Mouse (Mus musculus) embryonic facial prominence, embryonic 14.5 days (tissue): ENCODE measurements around the gene Dock9. TPM values are rescaled to one million over a fixed set of nuclear protein-coding genes. Genes with fewer than 3 reads are reported as not detected.

Source experiments
- ATAC-seq: fragments of 200-750 bp; cut with Nextera tagmentation; 2 replicates; pipeline ENCODE4 v1.8.0; 2017; ENCODE audit warnings: low read depth, moderate number of reproducible peaks, moderate TSS enrichment
- DNase-seq: peaks from one replicate; pipeline ENCODE4 v3.0.0-alpha.2; 2015; ENCODE audit warnings: low spot score
- H3K27ac ChIP-seq: fragments of 300-500 bp; sonication (generic); replicated peaks from 2 replicates; pipeline ENCODE4 v1.5.1; 2014; ENCODE audit warnings: low read depth, mild to moderate bottlenecking, low read length, moderate library complexity
- H3K27me3 ChIP-seq: fragments of 300-500 bp; sonication (generic); replicated peaks from 2 replicates; pipeline ENCODE4 v1.6.1; 2014; ENCODE audit warnings: low read length; ENCODE audit not compliant: control insufficient read depth, insufficient read depth
- H3K36me3 ChIP-seq: fragments of 300-500 bp; sonication (generic); 2 replicates; pipeline ENCODE4 v1.6.1; 2014; ENCODE audit warnings: low read length, mixed read lengths; ENCODE audit not compliant: control insufficient read depth, insufficient read depth
- H3K4me1 ChIP-seq: fragments of 300-500 bp; sonication (generic); 2 replicates; pipeline ENCODE4 v1.6.1; 2014; ENCODE audit warnings: antibody characterized with exemption, low read length; ENCODE audit not compliant: control insufficient read depth, insufficient read depth
- H3K4me2 ChIP-seq: fragments of 300-500 bp; sonication (generic); 2 replicates; pipeline ENCODE4 v1.6.1; 2014; ENCODE audit warnings: low read depth, mild to moderate bottlenecking, low read length, moderate library complexity, mixed read lengths
- H3K4me3 ChIP-seq: fragments of 300-500 bp; sonication (generic); 2 replicates; pipeline ENCODE4 v1.5.1; 2014; ENCODE audit warnings: low read depth, mild to moderate bottlenecking, low read length
- H3K9ac ChIP-seq: fragments of 300-500 bp; sonication (generic); 2 replicates; pipeline ENCODE4 v1.6.1; 2014; ENCODE audit warnings: low read depth, mild to moderate bottlenecking, low read length, moderate library complexity, mixed read lengths
- H3K9me3 ChIP-seq: fragments of 300-500 bp; sonication (generic); 2 replicates; pipeline ENCODE4 v1.6.1; 2016; ENCODE audit warnings: low read length; ENCODE audit not compliant: control insufficient read depth
- WGBS: fragments of 180-500 bp; shearing (Covaris S2); extraction: QIAGEN DNeasy Blood & Tissue Kit; methylation state at CpG from one replicate; pipeline ENCODE4 v1.1.7; 2014; 5-methylcytosine and 5-hydroxymethylcytosine counted together
- polyA plus RNA-seq: library from polyadenylated mRNA; unstranded; fragments of >200 nt; fragmentation: Nextera tagmentation; extraction: Ambion mirVana; gene quantifications from 2 replicates; pipeline ENCODE4 v1.2.1, GENCODE M21; 2014

The Dock9 gene
- polyA plus RNA-seq, 1 experiment from 2014 or later = 14.0 TPM

- Histone ChIP-seq H3K4me1 (no peaks in the 10 kb centered on the region), H3K4me2 (no peak overlapping the region), H3K27ac (no peak overlapping the region), H3K9ac (no peak overlapping the region), H3K4me3 (no peak overlapping the region), H3K27me3 (no peaks in the 10 kb centered on the region), H3K36me3 (no peaks in the 10 kb centered on the region), H3K9me3 (no peaks in the 10 kb centered on the region)
- DNase-seq (no peak), ATAC-seq (no peak)
- 88% methylated on average over 6 of the region's 6 CpGs for WGBS
Observed at GRCm38 (mm10) chr14:121788451-121788850, 9.2 kb downstream of the Dock9 start.

GRCm38 (mm10) chr14:121787430-121787829, 10.2 kb downstream of the Dock9 start:
- no peaks in the 10 kb centered on the region for H3K4me1 ChIP-seq
- ATAC-seq = no peak
- H3K4me3 ChIP-seq = no peak overlapping the region
- H3K4me2 ChIP-seq = no peak overlapping the region
- H3K27me3 ChIP-seq = no peaks in the 10 kb centered on the region
- 79% methylated on average over 12 of the region's 12 CpGs for WGBS
- no peaks in the 10 kb centered on the region for H3K9me3 ChIP-seq
- H3K27ac ChIP-seq = no peak overlapping the region
- no peak overlapping the region for H3K9ac ChIP-seq
- H3K36me3 ChIP-seq = no peaks in the 10 kb centered on the region
- DNase-seq = peak; percentile 29

- Histone ChIP-seq H3K4me1 (0 out of 2 replicates have a peak, but pooled peaks cover under 1% of the 10 kb centered on the region), H3K4me3 (no peak overlapping the region), H3K36me3 (no peaks in the 10 kb centered on the region), H3K27me3 (no peaks in the 10 kb centered on the region), H3K27ac (no peak overlapping the region), H3K9ac (no peak overlapping the region), H3K9me3 (no peaks in the 10 kb centered on the region), H3K4me2 (no peak overlapping the region)
- DNase-seq = no peak
- 77% methylated on average over 12 of the region's 12 CpGs for WGBS
- no peak for ATAC-seq
Observed at GRCm38 (mm10) chr14:121786900-121787299, 10.7 kb downstream of the Dock9 start.

GRCm38 (mm10) chr14:121785394-121785793, 12.2 kb downstream of the Dock9 start:
- Histone ChIP-seq H3K4me3 (no peak overlapping the region), H3K27me3 (no peaks in the 10 kb centered on the region), H3K9me3 (no peaks in the 10 kb centered on the region), H3K27ac (no peak overlapping the region), H3K9ac (no peak overlapping the region), H3K4me2 (no peak overlapping the region), H3K4me1 (peaks cover 9% of the 10 kb centered on the region; the same call in 1 of the 2 replicates), H3K36me3 (no peaks in the 10 kb centered on the region)
- 72% methylated on average over 1 of the region's 1 CpGs for WGBS
- ATAC-seq (no peak), DNase-seq (no peak)

- Histone ChIP-seq H3K9ac (no peak overlapping the region), H3K4me2 (no peak overlapping the region), H3K36me3 (no peaks in the 10 kb centered on the region), H3K27me3 (no peaks in the 10 kb centered on the region), H3K4me1 (peaks cover 11% of the 10 kb centered on the region; the same call in 1 of the 2 replicates), H3K27ac (peak overlapping the region; percentile 72), H3K9me3 (no peaks in the 10 kb centered on the region), H3K4me3 (no peak overlapping the region)
- peak; percentile 65 for ATAC-seq
- DNase-seq = peak; percentile 68
- WGBS = 38% methylated on average over 12 of the region's 12 CpGs
Observed at GRCm38 (mm10) chr14:121780942-121781531, 16.6 kb downstream of the Dock9 start.

GRCm38 (mm10) chr14:121780144-121780913, 17.3 kb downstream of the Dock9 start:
- no peak for DNase-seq
- no peak for ATAC-seq
- Histone ChIP-seq H3K36me3 (no peaks in the 10 kb centered on the region), H3K27ac (peak overlapping the region; percentile 65), H3K4me2 (no peak overlapping the region), H3K9ac (no peak overlapping the region), H3K4me3 (no peak overlapping the region), H3K9me3 (no peaks in the 10 kb centered on the region), H3K4me1 (peaks cover 11% of the 10 kb centered on the region; the same call in 1 of the 2 replicates), H3K27me3 (no peaks in the 10 kb centered on the region)
- 55% methylated on average over 11 of the region's 11 CpGs for WGBS

- WGBS = 80% methylated on average over 3 of the region's 3 CpGs
- no peak for ATAC-seq
- Histone ChIP-seq H3K27me3 (no peaks in the 10 kb centered on the region), H3K4me2 (no peak overlapping the region), H3K9me3 (no peaks in the 10 kb centered on the region), H3K4me3 (no peak overlapping the region), H3K36me3 (no peaks in the 10 kb centered on the region), H3K27ac (no peak overlapping the region), H3K9ac (no peak overlapping the region), H3K4me1 (peaks cover 11% of the 10 kb centered on the region; the same call in 1 of the 2 replicates)
- no peak for DNase-seq
Observed at GRCm38 (mm10) chr14:121779620-121780019, 18.0 kb downstream of the Dock9 start.

- Histone ChIP-seq H3K9ac (no peak overlapping the region), H3K27me3 (no peaks in the 10 kb centered on the region), H3K4me1 (peaks cover 11% of the 10 kb centered on the region; the same call in 1 of the 2 replicates), H3K36me3 (no peaks in the 10 kb centered on the region), H3K4me2 (no peak overlapping the region), H3K27ac (no peak overlapping the region), H3K4me3 (no peak overlapping the region), H3K9me3 (no peaks in the 10 kb centered on the region)
- DNase-seq = no peak
- WGBS = 85% methylated on average over 4 of the region's 4 CpGs
- ATAC-seq = no peak
Observed at GRCm38 (mm10) chr14:121777279-121777831, 20.3 kb downstream of the Dock9 start.
